Mouse (Mus musculus): ENCODE results near the gene Crygb. TPM values are rescaled to one million over a fixed set of nuclear protein-coding genes. Genes with fewer than 3 reads are reported as not detected.

The Crygb gene
- total and polyA plus RNA-seq, 3 experiments = not detected

DNA sequence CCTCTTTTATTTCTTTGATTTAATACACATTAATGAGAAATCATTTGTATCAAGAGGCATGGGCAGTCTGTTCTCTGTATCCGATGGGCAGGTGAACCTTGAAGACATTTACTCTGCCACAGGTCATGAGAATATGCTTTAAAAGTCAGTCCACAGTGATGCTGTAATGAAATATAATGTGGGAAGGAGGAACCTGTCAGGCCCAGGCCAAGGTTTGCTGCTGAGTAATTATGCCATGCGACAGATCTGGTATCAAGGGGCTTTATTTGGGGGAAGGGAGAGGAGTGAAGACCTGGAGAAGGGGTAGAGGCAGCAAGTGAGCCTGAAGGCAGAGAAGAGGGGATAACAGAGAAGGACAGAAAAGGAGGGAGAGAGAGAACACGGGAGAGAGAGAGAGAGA is 42.4 kb downstream of the Crygb start:
- Histone ChIP-seq H3K27ac (ENCODE audit: control insufficient read depth, low read depth, low read length) (no peak overlapping the region), H3K36me3 (ENCODE audit: control insufficient read depth in 1 of 2, insufficient read depth in 2 of 2, low read length in 2 of 2) (no peaks in the 10 kb centered on the region), H3K79me2 (ENCODE audit: control insufficient read depth, insufficient read depth, low read length, poor library complexity) (no peaks in the 10 kb centered on the region), H3K9ac (ENCODE audit: control insufficient read depth, low read depth, low read length, poor library complexity, severe bottlenecking) (no peak overlapping the region), H3K9me3 (replicated peaks; ENCODE audit: insufficient read depth, low read length) (no peaks in the 10 kb centered on the region), H3K27me3 (ENCODE audit: control insufficient read depth in 1 of 2, insufficient read depth in 2 of 2, low read length in 2 of 2) (no peaks in the 10 kb centered on the region), H3K4me1 (ENCODE audit: control insufficient read depth in 1 of 2, insufficient read depth in 2 of 2, low read length in 2 of 2) (no peaks in the 10 kb centered on the region), H3K4me3 (ENCODE audit: control insufficient read depth in 1 of 2, insufficient read depth in 1 of 2, low read depth in 2 of 2, low read length in 2 of 2) (no peak overlapping the region)
- no peak for DNase-seq (ENCODE audit: low read depth, low spot score)
- no peak for TF ChIP-seq MAX (IDR thresholded peaks at IDR 0.05; ENCODE audit: low read length)
- no peak for TF ChIP-seq EP300 (IDR thresholded peaks at IDR 0.05; ENCODE audit: low read depth in 1 of 2, low read length in 2 of 2)
- no peak for TF ChIP-seq USF1 (IDR thresholded peaks at IDR 0.05; ENCODE audit: low read depth, low read length)
- no peak for TF ChIP-seq POLR2AphosphoS5 (IDR thresholded peaks at IDR 0.05; ENCODE audit: borderline replicate concordance, low read depth, low read length)
- no peak for TF ChIP-seq ZKSCAN1 (IDR thresholded peaks at IDR 0.05; ENCODE audit: low read depth, low read length)
- TF ChIP-seq GATA1 (IDR thresholded peaks at IDR 0.05; ENCODE audit: low read depth, low read length) = no peak
- TF ChIP-seq HCFC1 (IDR thresholded peaks at IDR 0.05; ENCODE audit: low read depth, low read length) = no peak
- TF ChIP-seq RAD21 (IDR thresholded peaks at IDR 0.05; ENCODE audit: low read depth, low read length) = no peak
- no peak for TF ChIP-seq ELF1 (IDR thresholded peaks at IDR 0.05; ENCODE audit: low read depth, low read length)
- TF ChIP-seq MAFK (IDR thresholded peaks at IDR 0.05; ENCODE audit: borderline replicate concordance, low read depth, low read length) = no peak
- TF ChIP-seq CHD1 (IDR thresholded peaks at IDR 0.05; ENCODE audit: low read depth, low read length) = no peak
- no peak for TF ChIP-seq MYC (IDR thresholded peaks at IDR 0.05; ENCODE audit: low read depth, low read length)
- no peak for TF ChIP-seq NELFE (IDR thresholded peaks at IDR 0.05; ENCODE audit: low read depth, low read length)
- TF ChIP-seq E2F4 (IDR thresholded peaks at IDR 0.05; ENCODE audit: borderline replicate concordance, low read depth, low read length) = no peak
- TF ChIP-seq JUND (IDR thresholded peaks at IDR 0.05; ENCODE audit: low read depth, low read length) = no peak

- DNase-seq (ENCODE audit: low read depth, low spot score) = no peak
- H3K27me3 ChIP-seq (ENCODE audit: control insufficient read depth in 1 of 2, insufficient read depth in 2 of 2, low read length in 2 of 2) = no peaks in the 10 kb centered on the region
- H3K9ac ChIP-seq (ENCODE audit: control insufficient read depth, low read depth, low read length, poor library complexity, severe bottlenecking) = no peak overlapping the region
- no peaks in the 10 kb centered on the region for H3K9me3 ChIP-seq (replicated peaks; ENCODE audit: insufficient read depth, low read length)
- no peak overlapping the region for H3K4me3 ChIP-seq (ENCODE audit: control insufficient read depth in 1 of 2, insufficient read depth in 1 of 2, low read depth in 2 of 2, low read length in 2 of 2)
- no peak overlapping the region for H3K27ac ChIP-seq (ENCODE audit: control insufficient read depth, low read depth, low read length)
- H3K36me3 ChIP-seq (ENCODE audit: control insufficient read depth in 1 of 2, insufficient read depth in 2 of 2, low read length in 2 of 2) = no peaks in the 10 kb centered on the region
- no peak for TF ChIP-seq ZMIZ1 (IDR thresholded peaks at IDR 0.05; ENCODE audit: low read depth, low read length)
- no peak for TF ChIP-seq MEF2A (IDR thresholded peaks at IDR 0.05; ENCODE audit: extremely low read depth, insufficient replicate concordance, low read depth, low read length, poor library complexity, severe bottlenecking)
- no peak for TF ChIP-seq POLR2AphosphoS2 (IDR thresholded peaks at IDR 0.05; ENCODE audit: low read length)
- no peak for TF ChIP-seq UBTF (IDR thresholded peaks at IDR 0.05; ENCODE audit: borderline replicate concordance, insufficient read depth, low read depth, low read length)
- no peak for TF ChIP-seq NELFE (IDR thresholded peaks at IDR 0.05; ENCODE audit: low read depth, low read length)
- no peak for TF ChIP-seq SMC3 (IDR thresholded peaks at IDR 0.05; ENCODE audit: low read depth, low read length)
- no peak for TF ChIP-seq TBP (IDR thresholded peaks at IDR 0.05; ENCODE audit: low read depth, low read length)
- TF ChIP-seq GATA1 (IDR thresholded peaks at IDR 0.05; ENCODE audit: low read depth, low read length) = no peak
- TF ChIP-seq USF2 (IDR thresholded peaks at IDR 0.05; ENCODE audit: borderline replicate concordance in 1 of 2, insufficient read depth in 1 of 2, low read depth in 1 of 2, low read length in 2 of 2) = no peak
- no peak for TF ChIP-seq TAL1 (IDR thresholded peaks at IDR 0.05; ENCODE audit: low read length)
- TF ChIP-seq ZC3H11A (IDR thresholded peaks at IDR 0.05; ENCODE audit: low read depth, low read length) = no peak
- TF ChIP-seq TCF12 (IDR thresholded peaks at IDR 0.05; ENCODE audit: low read depth, low read length) = no peak
- TF ChIP-seq MYB (IDR thresholded peaks at IDR 0.05; ENCODE audit: low read depth, low read length) = no peak
- no peak for TF ChIP-seq ETS1 (IDR thresholded peaks at IDR 0.05; ENCODE audit: low read depth, low read length)
- no peak for TF ChIP-seq SIN3A (IDR thresholded peaks at IDR 0.05; ENCODE audit: low read length)
- no peak for TF ChIP-seq RCOR1 (IDR thresholded peaks at IDR 0.05; ENCODE audit: low read depth, low read length)
- H3K79me2 ChIP-seq (ENCODE audit: control insufficient read depth, insufficient read depth, low read length, poor library complexity) = no peaks in the 10 kb centered on the region
- no peaks in the 10 kb centered on the region for H3K4me1 ChIP-seq (ENCODE audit: control insufficient read depth in 1 of 2, insufficient read depth in 2 of 2, low read length in 2 of 2)
Measured at GRCm38 (mm10) chr1:65037542-65037941, 44.5 kb downstream of the Crygb start.
